Mouse (Mus musculus) stomach, postnatal 0 days (tissue): ENCODE measurements at regions not wholly inside any gene's neighbourhood (a gene's known extent, or its start where the extent isn't known, plus 50 kb on each side); places are given as distances from the start of the nearest gene placed in this dataset.

Experiments used
- ATAC-seq: fragments of 200-750 bp; cut with Nextera tagmentation; 2 replicates; pipeline ENCODE4 v1.8.0; 2017; ENCODE audit not compliant: low FRiP score, low TSS enrichment
- DNase-seq: peaks from one replicate; pipeline ENCODE4 v3.0.0-alpha.2; 2016; ENCODE audit warnings: low spot score
- H3K27ac ChIP-seq: fragments of 300-500 bp; sonication (generic); replicated peaks from 2 replicates; pipeline ENCODE4 v1.5.1; 2014; ENCODE audit warnings: mild to moderate bottlenecking, control low read depth
- H3K27me3 ChIP-seq: fragments of 300-500 bp; sonication (generic); 2 replicates; pipeline ENCODE4 v1.6.1; 2014; ENCODE audit warnings: low read length; ENCODE audit not compliant: control insufficient read depth, insufficient read depth
- H3K36me3 ChIP-seq: fragments of 300-500 bp; sonication (generic); 2 replicates; pipeline ENCODE4 v1.6.1; 2014; ENCODE audit warnings: low read length, mixed read lengths; ENCODE audit not compliant: control insufficient read depth, insufficient read depth
- H3K4me1 ChIP-seq: fragments of 300-500 bp; sonication (generic); replicated peaks from 2 replicates; pipeline ENCODE4 v1.6.1; 2014; ENCODE audit warnings: antibody characterized with exemption; ENCODE audit not compliant: control insufficient read depth, insufficient read depth
- H3K4me2 ChIP-seq: fragments of 300-500 bp; sonication (generic); replicated peaks from 2 replicates; pipeline ENCODE4 v1.6.1; 2014; ENCODE audit warnings: low read depth, mild to moderate bottlenecking, control low read depth, moderate library complexity
- H3K4me3 ChIP-seq: fragments of 300-500 bp; sonication (generic); 2 replicates; pipeline ENCODE4 v1.5.1; 2014; ENCODE audit warnings: low read depth, low read length, control low read depth
- H3K9ac ChIP-seq: fragments of 300-500 bp; sonication (generic); 2 replicates; pipeline ENCODE4 v1.6.1; 2014; ENCODE audit warnings: mild to moderate bottlenecking, low read length, control low read depth, mixed read lengths
- H3K9me3 ChIP-seq: fragments of 300-500 bp; sonication (generic); 2 replicates; pipeline ENCODE4 v1.6.1; 2016; ENCODE audit warnings: low read length; ENCODE audit not compliant: control insufficient read depth
- CTCF ChIP-seq: IDR thresholded peaks from 2 replicates; pipeline ENCODE4 v1.5.1; 2016; ENCODE audit warnings: antibody characterized with exemption, low read depth, mild to moderate bottlenecking, moderate library complexity
- EP300 ChIP-seq: optimal IDR thresholded peaks from 2 replicates; pipeline ENCODE3; 2016; ENCODE audit warnings: antibody characterized with exemption
- WGBS: fragments of 180-500 bp; shearing (Covaris S2); extraction: QIAGEN DNeasy Blood & Tissue Kit; methylation state at CpG from one replicate; pipeline ENCODE4 v1.1.7; 2014; 5-methylcytosine and 5-hydroxymethylcytosine counted together

- TF ChIP-seq CTCF (no peak), EP300 (no peak)
- 68% methylated on average over 3 of the region's 3 CpGs for WGBS
- Histone ChIP-seq H3K4me1 (no peaks in the 10 kb centered on the region), H3K36me3 (no peaks in the 10 kb centered on the region), H3K4me3 (no peak overlapping the region), H3K4me2 (no peak overlapping the region), H3K27ac (no peak overlapping the region), H3K9ac (no peak overlapping the region), H3K27me3 (no peaks in the 10 kb centered on the region), H3K9me3 (no peaks in the 10 kb centered on the region)
- ATAC-seq (no peak), DNase-seq (no peak)
Observed at GRCm38 (mm10) chr13:53900406-53901025, 155.0 kb downstream of the Drd1 start.

GRCm38 (mm10) chr13:53898351-53898750 lies 157.2 kb downstream of the Drd1 start:
- Histone ChIP-seq H3K27me3 (no peaks in the 10 kb centered on the region), H3K9ac (no peak overlapping the region), H3K4me3 (no peak overlapping the region), H3K27ac (no peak overlapping the region), H3K4me1 (no peaks in the 10 kb centered on the region), H3K9me3 (no peaks in the 10 kb centered on the region), H3K4me2 (0 out of 2 replicates have a peak overlapping the region, but pooled peaks have one; percentile 8), H3K36me3 (no peaks in the 10 kb centered on the region)
- no peak for ATAC-seq
- 50% methylated on average over 10 of the region's 10 CpGs for WGBS
- no peak for TF ChIP-seq EP300
- no peak for TF ChIP-seq CTCF
- no peak for DNase-seq

GRCm38 (mm10) chr13:53897176-53897575 lies 158.3 kb downstream of the Drd1 start:
- Histone ChIP-seq H3K4me2 (no peak overlapping the region), H3K27ac (no peak overlapping the region), H3K4me1 (no peaks in the 10 kb centered on the region), H3K36me3 (no peaks in the 10 kb centered on the region), H3K27me3 (no peaks in the 10 kb centered on the region), H3K9ac (no peak overlapping the region), H3K9me3 (no peaks in the 10 kb centered on the region), H3K4me3 (no peak overlapping the region)
- WGBS, result 78% methylated on average over 2 of the region's 2 CpGs
- ATAC-seq, result no peak
- DNase-seq, result no peak
- no peak for TF ChIP-seq EP300
- no peak for TF ChIP-seq CTCF

GRCm38 (mm10) chr13:53888411-53888810 lies 167.1 kb downstream of the Drd1 start:
- Histone ChIP-seq H3K4me3 (no peak overlapping the region), H3K4me1 (no peaks in the 10 kb centered on the region), H3K9ac (no peak overlapping the region), H3K4me2 (no peak overlapping the region), H3K36me3 (no peaks in the 10 kb centered on the region), H3K9me3 (no peaks in the 10 kb centered on the region), H3K27ac (no peak overlapping the region), H3K27me3 (no peaks in the 10 kb centered on the region)
- no peak for ATAC-seq
- 69% methylated on average over 3 of the region's 3 CpGs for WGBS
- TF ChIP-seq CTCF (no peak), EP300 (no peak)
- no peak for DNase-seq

GRCm38 (mm10) chr13:53885756-53886155 lies 169.7 kb downstream of the Drd1 start:
- WGBS, result 80% methylated on average over 10 of the region's 10 CpGs

GRCm38 (mm10) chr13:53883206-53883605 lies 172.3 kb downstream of the Drd1 start:
- Histone ChIP-seq H3K9me3 (no peaks in the 10 kb centered on the region), H3K9ac (no peak overlapping the region), H3K4me2 (no peak overlapping the region), H3K36me3 (no peaks in the 10 kb centered on the region), H3K4me3 (no peak overlapping the region), H3K27ac (no peak overlapping the region), H3K4me1 (no peaks in the 10 kb centered on the region), H3K27me3 (no peaks in the 10 kb centered on the region)
- TF ChIP-seq EP300 (no peak), CTCF (no peak)
- ATAC-seq, result no peak
- 75% methylated on average over 6 of the region's 6 CpGs for WGBS
- DNase-seq, result no peak

More at GRCm38 (mm10) chr13:53885756-53886155, 169.7 kb downstream of the Drd1 start:
- Histone ChIP-seq H3K36me3 (no peaks in the 10 kb centered on the region), H3K9ac (no peak overlapping the region), H3K4me1 (no peaks in the 10 kb centered on the region), H3K4me3 (no peak overlapping the region), H3K9me3 (no peaks in the 10 kb centered on the region), H3K4me2 (no peak overlapping the region), H3K27ac (no peak overlapping the region), H3K27me3 (no peaks in the 10 kb centered on the region)
- no peak for ATAC-seq
- DNase-seq, result no peak
- TF ChIP-seq EP300, result no peak
- TF ChIP-seq CTCF, result no peak
